Mouse (Mus musculus): ENCODE data around the gene Ttyh3. TPM values are rescaled to one million over a fixed set of nuclear protein-coding genes. Genes with fewer than 3 reads are reported as not detected.

Gene Ttyh3
- polyA plus RNA-seq, 1 experiment from 2014 or later = 19.8 TPM

GRCm38 (mm10) chr5:140659607-140660272, 10.9 kb upstream of the Ttyh3 start:
- H3K27me3 ChIP-seq (replicated peaks; ENCODE audit: insufficient read depth, low read length) = no peaks in the 10 kb centered on the region
- no peak overlapping the region for H3K27ac ChIP-seq (ENCODE audit: low read length)
- WGBS = 50% methylated on average over 16 of the region's 16 CpGs
- peak; percentile 27; the same call in 1 of the 2 replicates for ATAC-seq
- TF ChIP-seq CTCF (IDR thresholded peaks at IDR 0.05) (no peak), EP300 (IDR thresholded peaks at IDR 0.05) (no peak)
- H3K9me3 ChIP-seq (ENCODE audit: low read length) = no peaks in the 10 kb centered on the region
- H3K4me3 ChIP-seq (ENCODE audit: low read depth, low read length) = no peak overlapping the region
- H3K36me3 ChIP-seq (ENCODE audit: insufficient read depth, low read length) = no peaks in the 10 kb centered on the region
- DNase-seq (ENCODE audit: low spot score) = no peak
- H3K9ac ChIP-seq (replicated peaks; ENCODE audit: low read depth) = no peak overlapping the region
- peaks cover 3% of the 10 kb centered on the region; the same call in 1 of the 2 replicates for H3K4me1 ChIP-seq (ENCODE audit: insufficient read depth, low read depth, low read length)
- H3K4me2 ChIP-seq (replicated peaks; ENCODE audit: low read depth, low read length) = no peak overlapping the region

DNA sequence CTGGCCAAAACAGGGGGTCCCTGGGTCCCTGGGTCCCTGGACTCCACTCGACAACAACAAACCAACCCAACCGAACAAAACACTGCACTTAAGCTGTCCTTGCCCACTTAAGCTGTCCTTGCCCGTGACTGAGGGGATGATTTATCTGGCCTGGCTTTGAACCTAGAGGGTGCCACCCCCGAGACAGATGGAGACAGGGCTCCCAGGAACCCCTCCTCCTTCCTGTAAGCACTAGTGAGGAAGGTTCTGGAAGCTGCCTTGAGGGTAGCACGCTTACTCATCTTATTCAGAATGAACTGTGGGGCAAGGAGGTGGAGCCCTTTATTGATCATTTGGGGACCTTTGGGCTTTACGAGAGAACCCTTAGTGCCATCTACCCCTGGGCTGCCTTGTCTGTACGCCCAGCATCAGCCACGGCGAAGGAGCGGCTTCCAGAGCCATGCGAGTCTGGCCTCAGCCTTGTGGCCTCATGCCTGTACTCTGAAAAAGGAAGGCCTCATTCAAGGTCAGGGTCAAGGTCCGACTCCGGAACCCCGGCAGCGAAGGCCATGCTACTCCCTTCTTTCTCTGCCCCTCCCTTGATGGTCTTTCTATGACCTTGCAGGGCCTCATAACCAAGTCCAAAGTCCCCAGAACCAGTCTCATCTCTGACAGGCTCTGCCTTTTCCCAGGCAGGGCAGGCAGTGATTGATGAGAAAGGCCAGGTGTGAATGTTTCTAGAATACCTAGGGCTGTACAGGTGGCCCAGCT, 5.4 kb upstream of the Ttyh3 start:
- Histone ChIP-seq H3K36me3 (ENCODE audit: insufficient read depth, low read length) (no peaks in the 10 kb centered on the region), H3K9ac (replicated peaks; ENCODE audit: low read depth) (no peak overlapping the region), H3K9me3 (ENCODE audit: low read length) (no peaks in the 10 kb centered on the region), H3K4me2 (replicated peaks; ENCODE audit: low read depth, low read length) (no peak overlapping the region), H3K4me1 (ENCODE audit: insufficient read depth, low read depth, low read length) (peaks cover 4% of the 10 kb centered on the region; the same call in 1 of the 2 replicates), H3K27ac (ENCODE audit: low read length) (no peak overlapping the region), H3K4me3 (ENCODE audit: low read depth, low read length) (no peak overlapping the region), H3K27me3 (replicated peaks; ENCODE audit: insufficient read depth, low read length) (no peaks in the 10 kb centered on the region)
- no peak for ATAC-seq
- WGBS = 76% methylated on average over 15 of the region's 15 CpGs
- TF ChIP-seq EP300 (IDR thresholded peaks at IDR 0.05) (no peak), CTCF (IDR thresholded peaks at IDR 0.05) (no peak)
- DNase-seq (ENCODE audit: low spot score) = no peak

- Histone ChIP-seq H3K4me1 (ENCODE audit: insufficient read depth, low read depth, low read length) (peaks cover 9% of the 10 kb centered on the region), H3K4me2 (replicated peaks; ENCODE audit: low read depth, low read length) (no peak overlapping the region), H3K27me3 (replicated peaks; ENCODE audit: insufficient read depth, low read length) (no peaks in the 10 kb centered on the region), H3K9me3 (ENCODE audit: low read length) (no peaks in the 10 kb centered on the region), H3K36me3 (ENCODE audit: insufficient read depth, low read length) (no peaks in the 10 kb centered on the region), H3K27ac (ENCODE audit: low read length) (no peak overlapping the region), H3K9ac (replicated peaks; ENCODE audit: low read depth) (no peak overlapping the region), H3K4me3 (ENCODE audit: low read depth, low read length) (no peak overlapping the region)
- TF ChIP-seq CTCF (IDR thresholded peaks at IDR 0.05) (no peak), EP300 (IDR thresholded peaks at IDR 0.05) (no peak)
- DNase-seq (ENCODE audit: low spot score) (peak; percentile 67), ATAC-seq (no peak)
- WGBS = 41% methylated on average over 7 of the region's 7 CpGs
Observed at GRCm38 (mm10) chr5:140652587-140652986, 3.8 kb upstream of the Ttyh3 start.

- no peaks in the 10 kb centered on the region for H3K9me3 ChIP-seq (ENCODE audit: low read length)
- H3K9ac ChIP-seq (replicated peaks; ENCODE audit: low read depth) = no peak overlapping the region
- H3K4me2 ChIP-seq (replicated peaks; ENCODE audit: low read depth, low read length) = no peak overlapping the region
- no peaks in the 10 kb centered on the region for H3K36me3 ChIP-seq (ENCODE audit: insufficient read depth, low read length)
- H3K27ac ChIP-seq (ENCODE audit: low read length) = no peak overlapping the region
- no peak overlapping the region for H3K4me3 ChIP-seq (ENCODE audit: low read depth, low read length)
- no peak for ATAC-seq
- no peaks in the 10 kb centered on the region for H3K27me3 ChIP-seq (replicated peaks; ENCODE audit: insufficient read depth, low read length)
- no peak for TF ChIP-seq CTCF (IDR thresholded peaks at IDR 0.05)
- peak; percentile 10; the same call in 1 of the 2 replicates for TF ChIP-seq EP300 (IDR thresholded peaks at IDR 0.05)
- no peak for DNase-seq (ENCODE audit: low spot score)
- H3K4me1 ChIP-seq (ENCODE audit: insufficient read depth, low read depth, low read length) = peaks cover 18% of the 10 kb centered on the region
- 56% methylated on average over 11 of the region's 11 CpGs for WGBS
Observed at GRCm38 (mm10) chr5:140651231-140651630, 2.4 kb upstream of the Ttyh3 start.

DNA sequence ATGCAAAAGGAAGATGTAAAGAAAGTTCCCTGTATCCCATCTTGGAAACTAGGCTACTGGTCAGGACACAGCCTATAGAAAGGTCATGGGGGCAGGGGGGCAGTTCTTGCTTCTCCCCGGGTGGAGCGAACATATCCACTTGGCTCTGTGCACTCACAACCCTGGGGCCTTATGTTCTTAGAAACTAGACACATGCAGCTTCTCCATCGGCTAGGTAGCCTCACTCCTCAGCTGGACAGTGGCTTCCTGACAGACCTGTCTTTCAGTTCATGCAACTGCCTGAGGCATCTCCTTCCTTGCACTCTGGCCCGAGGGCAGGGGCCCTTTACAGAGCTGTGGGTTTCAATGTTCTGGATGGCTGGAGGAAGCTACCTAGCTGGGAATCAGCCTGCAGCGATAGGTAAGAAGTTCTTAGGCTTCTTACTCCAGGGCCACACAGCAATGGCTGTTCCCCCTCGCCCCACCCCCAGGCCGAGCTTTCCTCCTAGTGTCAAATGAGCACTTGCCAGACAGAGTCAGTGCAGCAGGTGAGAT, 1.1 kb upstream of the Ttyh3 start:
- no peak overlapping the region for H3K27ac ChIP-seq (ENCODE audit: low read length)
- DNase-seq (ENCODE audit: low spot score) (no peak), ATAC-seq (no peak)
- H3K4me3 ChIP-seq (ENCODE audit: low read depth, low read length) = no peak overlapping the region
- no peak overlapping the region for H3K4me2 ChIP-seq (replicated peaks; ENCODE audit: low read depth, low read length)
- WGBS = 65% methylated on average over 7 of the region's 7 CpGs
- no peak overlapping the region for H3K9ac ChIP-seq (replicated peaks; ENCODE audit: low read depth)
- H3K4me1 ChIP-seq (ENCODE audit: insufficient read depth, low read depth, low read length) = peaks cover 26% of the 10 kb centered on the region
- H3K27me3 ChIP-seq (replicated peaks; ENCODE audit: insufficient read depth, low read length) = no peaks in the 10 kb centered on the region
- H3K36me3 ChIP-seq (ENCODE audit: insufficient read depth, low read length) = no peaks in the 10 kb centered on the region; the same call in 1 of the 2 replicates
- no peaks in the 10 kb centered on the region for H3K9me3 ChIP-seq (ENCODE audit: low read length)
- no peak for TF ChIP-seq EP300 (IDR thresholded peaks at IDR 0.05)
- no peak for TF ChIP-seq CTCF (IDR thresholded peaks at IDR 0.05)

GRCm38 (mm10) chr5:140649101-140649667, 353 bp upstream of the Ttyh3 start:
- Histone ChIP-seq H3K27me3 (replicated peaks; ENCODE audit: insufficient read depth, low read length) (no peaks in the 10 kb centered on the region), H3K9ac (replicated peaks; ENCODE audit: low read depth) (no peak overlapping the region), H3K9me3 (ENCODE audit: low read length) (no peaks in the 10 kb centered on the region), H3K4me3 (ENCODE audit: low read depth, low read length) (peak overlapping the region; percentile 86), H3K4me2 (replicated peaks; ENCODE audit: low read depth, low read length) (peak overlapping the region; percentile 87), H3K27ac (ENCODE audit: low read length) (no peak overlapping the region), H3K36me3 (ENCODE audit: insufficient read depth, low read length) (no peaks in the 10 kb centered on the region; the same call in 1 of the 2 replicates), H3K4me1 (ENCODE audit: insufficient read depth, low read depth, low read length) (peaks cover 26% of the 10 kb centered on the region)
- 4% methylated on average over 24 of the region's 26 CpGs for WGBS
- TF ChIP-seq EP300 (IDR thresholded peaks at IDR 0.05) (no peak), CTCF (IDR thresholded peaks at IDR 0.05) (no peak)
- ATAC-seq (peak; percentile 95), DNase-seq (ENCODE audit: low spot score) (peak; percentile 99)

All from lung, postnatal 0 days (tissue).